Mouse (Mus musculus): ENCODE data around the gene Wnk3.
A peak's percentile ranks its signal among the peaks of the same experiment; 100 is the strongest.
"Not testable (repeated sequence)": the region's sequence is repeated elsewhere in the genome, so short reads cannot be mapped to it uniquely, and the experiment has no call there.

Wnk3 gene

GRCm38 (mm10) chrX:151197778-151198177, at the start of gene Wnk3:
Gene Wnk3, plus strand, starts transcription at chrX:151198078.
- no peak for DNase-seq (ENCODE audit: low spot score)

DNA sequence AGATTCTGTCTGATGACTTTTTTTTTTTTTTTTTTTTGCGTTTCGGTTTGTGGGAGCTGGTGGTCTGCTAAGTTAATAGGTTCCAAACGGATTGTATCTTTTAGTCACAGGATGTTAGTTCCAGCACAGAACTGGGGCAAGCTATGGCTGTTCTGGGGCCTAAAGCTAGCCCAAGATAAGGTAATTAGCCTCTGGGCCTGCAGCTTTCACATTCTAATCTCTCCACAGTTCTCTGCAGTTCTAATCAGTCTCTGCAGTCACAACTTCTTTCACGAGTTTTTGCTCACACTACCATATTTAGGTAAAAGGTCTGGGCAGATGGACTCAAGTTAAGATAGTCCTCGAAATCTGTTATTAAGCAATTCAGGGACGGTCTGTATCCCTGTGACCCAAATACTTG, 39.5 kb upstream of the Wnk3 start:
- no peak for DNase-seq (ENCODE audit: low spot score)

- peak; percentile 3 for DNase-seq (ENCODE audit: low spot score)
Observed at GRCm38 (mm10) chrX:151168438-151169131, 29.3 kb upstream of the Wnk3 start.

DNA sequence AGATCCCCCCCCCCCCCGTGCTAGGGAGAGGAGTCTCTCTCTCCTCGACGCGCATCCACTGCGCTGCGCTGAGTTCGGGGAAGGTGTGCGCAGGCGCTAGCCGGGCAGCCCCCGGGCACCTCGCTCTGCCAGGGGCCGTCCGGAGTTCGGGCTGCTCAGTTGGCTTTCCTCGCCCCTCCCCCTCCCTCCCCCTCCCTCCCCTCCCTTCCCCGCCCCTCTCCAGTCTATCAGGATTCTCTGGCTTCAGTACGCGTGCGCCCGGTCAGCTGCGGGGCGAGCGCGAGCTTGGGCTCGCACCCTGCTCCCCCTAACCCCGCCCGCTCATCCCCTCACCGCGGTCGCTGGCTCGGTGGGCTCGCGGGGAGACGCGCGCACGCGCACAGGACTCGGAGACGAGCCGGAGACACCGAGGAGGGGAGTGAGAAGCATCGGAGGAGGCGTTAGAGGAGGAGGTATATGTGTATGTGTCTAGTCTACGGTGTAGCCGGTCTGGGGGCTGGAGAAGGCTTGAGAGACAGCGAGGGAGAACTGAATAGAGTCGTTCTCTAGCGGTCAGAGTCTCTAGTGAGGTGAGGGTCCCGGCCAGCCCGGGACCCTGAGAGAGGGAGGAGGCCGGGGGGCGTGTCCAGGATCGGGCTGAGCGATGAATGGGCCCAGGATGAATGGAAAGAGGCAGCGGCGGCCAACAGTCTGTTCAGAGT, 28.5 kb upstream of the Wnk3 start:
- DNase-seq (ENCODE audit: low spot score), result peak; percentile 39

GRCm38 (mm10) chrX:151173134-151173533, 24.7 kb upstream of the Wnk3 start:
- DNase-seq (ENCODE audit: low spot score), result not testable (repeated sequence)

- no peak for DNase-seq (ENCODE audit: low spot score)
Observed at GRCm38 (mm10) chrX:151298329-151298728, 100.5 kb downstream of the Wnk3 start.

- no peak for DNase-seq (ENCODE audit: low spot score)
Observed at GRCm38 (mm10) chrX:151313732-151314131, 115.9 kb downstream of the Wnk3 start.

- no peak for DNase-seq (ENCODE audit: low spot score)
Observed at GRCm38 (mm10) chrX:151333615-151334014, 135.7 kb downstream of the Wnk3 start.

DNA sequence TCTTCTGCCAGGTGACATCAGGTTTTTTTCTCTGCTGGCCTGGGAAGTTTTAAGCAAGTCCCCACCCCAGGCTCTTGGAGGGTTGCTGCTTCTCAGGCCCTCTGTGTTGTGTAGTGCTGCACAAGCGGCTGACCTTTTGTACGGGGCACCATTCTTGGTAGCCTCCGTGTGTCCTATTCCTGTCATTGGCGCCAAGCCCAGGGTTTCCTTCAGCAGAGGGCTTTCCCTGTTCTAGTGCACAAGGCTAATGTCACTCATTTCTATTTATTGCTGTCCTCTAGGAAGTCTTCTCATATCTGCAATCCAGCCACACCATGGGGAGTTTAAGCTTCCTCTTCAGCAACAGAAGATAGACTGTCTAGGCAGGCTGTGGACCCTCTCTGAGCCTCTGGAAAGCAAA, 139.9 kb downstream of the Wnk3 start:
- no peak for DNase-seq (ENCODE audit: low spot score)

- DNase-seq (ENCODE audit: low spot score), result peak; percentile 64
Observed at GRCm38 (mm10) chrX:151343761-151344500, 146.1 kb downstream of the Wnk3 start, which contains the start of gene Fam120c. Gene Fam120c, plus strand, starts transcription at chrX:151344175.

DNA sequence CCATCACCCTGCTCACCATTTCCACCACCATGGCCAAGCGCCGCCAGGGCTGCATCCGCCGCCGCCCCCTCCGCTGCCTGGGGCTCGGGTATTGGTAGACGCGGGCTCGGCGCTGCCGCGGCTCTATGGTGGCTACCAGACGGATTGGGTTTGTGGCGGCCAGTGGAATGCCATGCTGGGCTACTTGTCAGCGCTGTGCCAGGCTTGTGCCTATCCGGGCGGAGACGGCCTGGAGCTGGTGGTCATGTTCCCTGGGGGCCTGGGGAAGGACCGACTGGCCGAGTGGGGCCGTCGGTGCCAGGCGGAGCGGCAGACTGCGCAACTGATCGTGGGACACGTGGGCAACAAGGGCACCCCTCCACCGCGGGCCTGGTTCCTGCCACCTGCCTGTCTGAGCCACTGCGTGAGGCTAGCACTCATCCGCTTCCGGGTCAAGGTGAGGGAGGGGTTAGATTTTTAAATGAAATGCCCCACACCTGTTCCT, 146.7 kb downstream of the Wnk3 start:
- peak; percentile 9 for DNase-seq (ENCODE audit: low spot score)

- no peak for DNase-seq (ENCODE audit: low spot score)
Observed at GRCm38 (mm10) chrX:151345333-151346125, 147.7 kb downstream of the Wnk3 start.

GRCm38 (mm10) chrX:151347278-151347677, 149.4 kb downstream of the Wnk3 start:
- no peak for DNase-seq (ENCODE audit: low spot score)

GRCm38 (mm10) chrX:151349322-151349721, 151.4 kb downstream of the Wnk3 start:
- DNase-seq (ENCODE audit: low spot score), result no peak

Data from ovary, postnatal 14 days (tissue).